Mouse (Mus musculus): ENCODE data around the gene Dclk1. TPM values are rescaled to one million over a fixed set of nuclear protein-coding genes. Genes with fewer than 3 reads are reported as not detected.

Gene Dclk1
- polyA plus RNA-seq, 1 experiment from 2014 or later, result 232 TPM

GRCm38 (mm10) chr3:55545296-55545695 is 303.1 kb downstream of the Dclk1 start:
- Histone ChIP-seq H3K27ac (replicated peaks) (no peak overlapping the region), H3K4me2 (no peak overlapping the region), H3K4me3 (replicated peaks) (no peak overlapping the region), H3K27me3 (replicated peaks) (no peaks in the 10 kb centered on the region), H3K4me1 (peaks cover 30% of the 10 kb centered on the region), H3K36me3 (no peaks in the 10 kb centered on the region), H3K9ac (replicated peaks) (no peak overlapping the region), H3K9me3 (replicated peaks) (no peaks in the 10 kb centered on the region)
- WGBS, result 59% methylated on average over 3 of the region's 3 CpGs
- no peak for ATAC-seq (ENCODE audit: low FRiP score)

GRCm38 (mm10) chr3:55545916-55546315 is 303.8 kb downstream of the Dclk1 start:
- Histone ChIP-seq H3K27ac (replicated peaks) (no peak overlapping the region), H3K4me2 (no peak overlapping the region), H3K9me3 (replicated peaks) (no peaks in the 10 kb centered on the region), H3K9ac (replicated peaks) (no peak overlapping the region), H3K4me3 (replicated peaks) (no peak overlapping the region), H3K27me3 (replicated peaks) (no peaks in the 10 kb centered on the region), H3K4me1 (peaks cover 30% of the 10 kb centered on the region), H3K36me3 (no peaks in the 10 kb centered on the region)
- WGBS, result 91% methylated on average over 9 of the region's 9 CpGs
- ATAC-seq (ENCODE audit: low FRiP score), result no peak

GRCm38 (mm10) chr3:55547106-55547505 is 304.9 kb downstream of the Dclk1 start:
- Histone ChIP-seq H3K4me3 (replicated peaks) (no peak overlapping the region), H3K9me3 (replicated peaks) (no peaks in the 10 kb centered on the region), H3K4me2 (no peak overlapping the region), H3K36me3 (no peaks in the 10 kb centered on the region), H3K27me3 (replicated peaks) (no peaks in the 10 kb centered on the region), H3K27ac (replicated peaks) (no peak overlapping the region), H3K9ac (replicated peaks) (no peak overlapping the region), H3K4me1 (peaks cover 26% of the 10 kb centered on the region)
- ATAC-seq (ENCODE audit: low FRiP score), result no peak
- 71% methylated on average over 2 of the region's 2 CpGs for WGBS

DNA sequence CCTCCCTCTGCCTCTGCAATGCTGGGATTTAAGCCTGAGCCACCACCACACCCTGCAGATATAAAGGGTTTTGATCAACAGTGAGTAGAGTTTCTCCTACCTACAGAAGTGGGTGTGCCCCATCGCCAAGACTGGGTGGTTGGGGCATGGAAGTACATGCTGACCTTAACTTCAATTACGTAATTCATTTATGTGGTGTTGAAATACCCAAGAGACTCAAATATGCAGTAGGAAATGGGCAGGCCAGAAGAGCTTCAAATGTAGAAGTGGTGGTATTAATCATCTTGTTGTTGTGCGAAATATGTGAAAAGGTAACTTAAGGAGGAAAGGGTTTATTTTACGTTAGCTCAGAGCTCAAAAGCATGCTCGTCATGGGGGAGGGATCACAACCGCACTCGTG is 307.2 kb downstream of the Dclk1 start:
- Histone ChIP-seq H3K4me1 (peaks cover 4% of the 10 kb centered on the region), H3K27me3 (replicated peaks) (no peaks in the 10 kb centered on the region), H3K9ac (replicated peaks) (no peak overlapping the region), H3K27ac (replicated peaks) (no peak overlapping the region), H3K9me3 (replicated peaks) (no peaks in the 10 kb centered on the region), H3K36me3 (no peaks in the 10 kb centered on the region), H3K4me3 (replicated peaks) (no peak overlapping the region), H3K4me2 (no peak overlapping the region)
- ATAC-seq (ENCODE audit: low FRiP score), result no peak
- 94% methylated on average over 7 of the region's 7 CpGs for WGBS

DNA sequence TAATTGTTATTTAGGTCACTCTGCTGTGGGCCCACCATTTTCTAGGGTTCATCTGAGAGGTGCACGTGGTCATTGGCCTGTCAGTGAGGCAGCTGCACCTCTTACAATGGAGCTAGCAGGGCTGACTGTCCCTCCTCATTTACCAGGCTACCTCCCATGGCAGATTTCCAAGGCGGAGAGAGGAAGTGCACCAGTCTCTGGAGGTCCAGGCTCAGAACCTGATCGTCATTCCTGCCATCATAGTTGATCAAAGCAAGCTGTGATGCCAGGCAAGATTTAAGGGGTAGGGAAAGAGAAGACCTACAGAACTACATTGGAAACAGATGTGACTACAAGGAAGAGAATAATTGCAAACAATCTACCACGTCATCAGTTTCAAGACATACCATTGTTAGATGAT is 308.8 kb downstream of the Dclk1 start:
- H3K4me3 ChIP-seq (replicated peaks), result no peak overlapping the region
- no peak for ATAC-seq (ENCODE audit: low FRiP score)
- H3K9ac ChIP-seq (replicated peaks), result no peak overlapping the region
- no peaks in the 10 kb centered on the region for H3K27me3 ChIP-seq (replicated peaks)
- no peak overlapping the region for H3K4me2 ChIP-seq
- no peaks in the 10 kb centered on the region for H3K4me1 ChIP-seq
- H3K27ac ChIP-seq (replicated peaks), result no peak overlapping the region
- 72% methylated on average over 4 of the region's 4 CpGs for WGBS
- H3K9me3 ChIP-seq (replicated peaks), result no peaks in the 10 kb centered on the region
- no peaks in the 10 kb centered on the region for H3K36me3 ChIP-seq

- ATAC-seq (ENCODE audit: low FRiP score), result no peak
- Histone ChIP-seq H3K36me3 (no peaks in the 10 kb centered on the region), H3K9me3 (replicated peaks) (no peaks in the 10 kb centered on the region), H3K27me3 (replicated peaks) (no peaks in the 10 kb centered on the region), H3K27ac (replicated peaks) (no peak overlapping the region), H3K9ac (replicated peaks) (no peak overlapping the region), H3K4me2 (no peak overlapping the region), H3K4me1 (no peaks in the 10 kb centered on the region), H3K4me3 (replicated peaks) (no peak overlapping the region)
- WGBS, result 70% methylated on average over 4 of the region's 4 CpGs
Measured at GRCm38 (mm10) chr3:55551912-55552311, 309.7 kb downstream of the Dclk1 start.

GRCm38 (mm10) chr3:55553031-55553430 is 310.9 kb downstream of the Dclk1 start:
- no peaks in the 10 kb centered on the region for H3K9me3 ChIP-seq (replicated peaks)
- no peaks in the 10 kb centered on the region for H3K27me3 ChIP-seq (replicated peaks)
- no peak overlapping the region for H3K4me2 ChIP-seq
- H3K36me3 ChIP-seq, result no peaks in the 10 kb centered on the region
- H3K4me1 ChIP-seq, result no peaks in the 10 kb centered on the region
- H3K4me3 ChIP-seq (replicated peaks), result no peak overlapping the region
- H3K27ac ChIP-seq (replicated peaks), result no peak overlapping the region
- ATAC-seq (ENCODE audit: low FRiP score), result no peak
- 97% methylated on average over 9 of the region's 9 CpGs for WGBS
- no peak overlapping the region for H3K9ac ChIP-seq (replicated peaks)

GRCm38 (mm10) chr3:55555848-55556247 is 313.7 kb downstream of the Dclk1 start:
- Histone ChIP-seq H3K27ac (replicated peaks) (no peak overlapping the region), H3K9ac (replicated peaks) (no peak overlapping the region), H3K4me2 (no peak overlapping the region), H3K4me1 (no peaks in the 10 kb centered on the region), H3K4me3 (replicated peaks) (no peak overlapping the region), H3K9me3 (replicated peaks) (no peaks in the 10 kb centered on the region), H3K27me3 (replicated peaks) (no peaks in the 10 kb centered on the region), H3K36me3 (no peaks in the 10 kb centered on the region)
- no peak for ATAC-seq (ENCODE audit: low FRiP score)
- WGBS, result 80% methylated on average over 6 of the region's 6 CpGs

GRCm38 (mm10) chr3:55558570-55558969 is 316.4 kb downstream of the Dclk1 start:
- H3K4me2 ChIP-seq, result no peak overlapping the region
- H3K27ac ChIP-seq (replicated peaks), result no peak overlapping the region
- ATAC-seq (ENCODE audit: low FRiP score), result no peak
- no peaks in the 10 kb centered on the region for H3K4me1 ChIP-seq
- no peaks in the 10 kb centered on the region for H3K36me3 ChIP-seq
- H3K4me3 ChIP-seq (replicated peaks), result no peak overlapping the region
- no peaks in the 10 kb centered on the region for H3K9me3 ChIP-seq (replicated peaks)
- H3K27me3 ChIP-seq (replicated peaks), result no peaks in the 10 kb centered on the region
- 85% methylated on average over 1 of the region's 1 CpGs for WGBS
- no peak overlapping the region for H3K9ac ChIP-seq (replicated peaks)

DNA sequence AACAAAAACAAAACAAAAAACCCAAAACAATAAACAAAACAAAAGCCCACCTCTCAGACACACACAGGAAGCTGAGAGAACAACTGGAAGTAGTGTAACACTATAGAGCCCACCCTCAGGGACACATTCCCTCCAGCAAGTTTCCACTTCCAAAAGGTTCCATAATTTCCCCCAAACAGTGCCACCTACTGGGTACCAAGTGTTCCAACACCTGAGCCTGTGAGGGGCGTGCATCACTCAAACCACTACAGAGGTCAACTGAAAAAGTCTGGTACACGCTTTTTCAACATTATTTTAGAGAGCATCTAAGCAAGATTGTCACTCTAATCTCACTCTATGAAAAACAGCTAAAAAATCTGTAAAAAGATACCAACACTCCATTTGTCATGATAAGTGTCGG is 325.3 kb downstream of the Dclk1 start:
- no peak overlapping the region for H3K9ac ChIP-seq (replicated peaks)

DNA sequence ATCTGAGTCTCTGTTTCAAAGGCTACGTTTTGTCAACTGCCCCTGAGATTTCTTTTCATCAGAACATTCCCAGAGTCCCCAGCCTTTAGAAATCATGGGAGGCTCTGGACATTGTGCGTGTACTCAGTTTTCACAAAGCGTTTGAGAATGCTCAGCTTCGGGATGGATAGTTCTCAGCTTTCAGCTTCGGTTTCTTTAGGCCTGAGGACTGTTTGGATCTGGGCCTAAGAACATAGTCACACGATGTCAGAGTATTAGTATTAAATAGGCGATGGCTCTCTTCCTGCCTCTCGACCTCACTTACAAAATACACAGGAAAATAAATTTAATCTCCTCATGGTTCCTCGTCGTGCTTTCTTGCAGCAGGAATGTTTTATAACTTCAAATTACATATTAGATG is 327.4 kb downstream of the Dclk1 start:
- Histone ChIP-seq H3K9ac (replicated peaks) (no peak overlapping the region), H3K36me3 (no peaks in the 10 kb centered on the region), H3K4me2 (no peak overlapping the region), H3K4me1 (peaks cover 15% of the 10 kb centered on the region), H3K27me3 (replicated peaks) (no peaks in the 10 kb centered on the region), H3K9me3 (replicated peaks) (no peaks in the 10 kb centered on the region), H3K27ac (replicated peaks) (no peak overlapping the region), H3K4me3 (replicated peaks) (no peak overlapping the region)
- WGBS, result 70% methylated on average over 10 of the region's 10 CpGs
- no peak for ATAC-seq (ENCODE audit: low FRiP score)

More for the DNA sequence above, 325.3 kb downstream of the Dclk1 start:
- 95% methylated on average over 3 of the region's 3 CpGs for WGBS
- Histone ChIP-seq H3K27ac (replicated peaks) (no peak overlapping the region), H3K27me3 (replicated peaks) (no peaks in the 10 kb centered on the region), H3K9me3 (replicated peaks) (no peaks in the 10 kb centered on the region), H3K36me3 (no peaks in the 10 kb centered on the region), H3K4me2 (no peak overlapping the region), H3K4me3 (replicated peaks) (no peak overlapping the region), H3K4me1 (peaks cover 13% of the 10 kb centered on the region)
- ATAC-seq (ENCODE audit: low FRiP score), result no peak

GRCm38 (mm10) chr3:55571034-55571433 is 328.9 kb downstream of the Dclk1 start:
- Histone ChIP-seq H3K9ac (replicated peaks) (no peak overlapping the region), H3K4me1 (peaks cover 15% of the 10 kb centered on the region), H3K27me3 (replicated peaks) (no peaks in the 10 kb centered on the region), H3K9me3 (replicated peaks) (no peaks in the 10 kb centered on the region), H3K4me2 (no peak overlapping the region), H3K4me3 (replicated peaks) (no peak overlapping the region), H3K27ac (replicated peaks) (0 out of 2 replicates have a peak overlapping the region, but pooled peaks have one; percentile 20), H3K36me3 (no peaks in the 10 kb centered on the region)
- WGBS, result 91% methylated on average over 3 of the region's 3 CpGs
- no peak for ATAC-seq (ENCODE audit: low FRiP score)

Measured in neural tube, embryonic 15.5 days (tissue).